Mouse (Mus musculus): ENCODE data around the gene Cbx8. TPM values are rescaled to one million over a fixed set of nuclear protein-coding genes. Genes with fewer than 3 reads are reported as not detected.

The Cbx8 gene
- polyA plus RNA-seq, 1 experiment from 2014 or later = 4.0 TPM

- peaks cover 26% of the 10 kb centered on the region; the same call in 1 of the 2 replicates for H3K79me2 ChIP-seq (ENCODE audit: inconsistent target)
- no peak overlapping the region for H3K4me3 ChIP-seq (ENCODE audit: inconsistent target)
- 66% methylated on average over 20 of the region's 20 CpGs for WGBS (ENCODE audit: missing documents)
- H3K27ac ChIP-seq = no peak overlapping the region
- H3K36me3 ChIP-seq (ENCODE audit: inconsistent target) = peaks cover 16% of the 10 kb centered on the region; the same call in 1 of the 2 replicates
Observed at GRCm38 (mm10) chr11:119082638-119083599, 42.1 kb upstream of the Cbx8 start.

GRCm38 (mm10) chr11:119081839-119082637 is 41.3 kb upstream of the Cbx8 start:
- Histone ChIP-seq H3K4me3 (ENCODE audit: inconsistent target) (no peak overlapping the region), H3K79me2 (ENCODE audit: inconsistent target) (peaks cover 26% of the 10 kb centered on the region; the same call in 1 of the 2 replicates), H3K36me3 (ENCODE audit: inconsistent target) (peaks cover 16% of the 10 kb centered on the region; the same call in 1 of the 2 replicates), H3K27ac (no peak overlapping the region)
- WGBS (ENCODE audit: missing documents) = 76% methylated on average over 20 of the region's 21 CpGs

GRCm38 (mm10) chr11:119081148-119081838 is 40.5 kb upstream of the Cbx8 start:
- peaks cover 26% of the 10 kb centered on the region; the same call in 1 of the 2 replicates for H3K79me2 ChIP-seq (ENCODE audit: inconsistent target)

GRCm38 (mm10) chr11:119080461-119081147 is 39.8 kb upstream of the Cbx8 start:
- Histone ChIP-seq H3K36me3 (ENCODE audit: inconsistent target) (peaks cover 16% of the 10 kb centered on the region; the same call in 1 of the 2 replicates), H3K4me3 (ENCODE audit: inconsistent target) (no peak overlapping the region), H3K27ac (no peak overlapping the region), H3K79me2 (ENCODE audit: inconsistent target) (peaks cover 26% of the 10 kb centered on the region; the same call in 1 of the 2 replicates)
- WGBS (ENCODE audit: missing documents) = 96% methylated on average over 33 of the region's 33 CpGs

More at GRCm38 (mm10) chr11:119081148-119081838, 40.5 kb upstream of the Cbx8 start:
- no peak overlapping the region for H3K4me3 ChIP-seq (ENCODE audit: inconsistent target)
- WGBS (ENCODE audit: missing documents) = 95% methylated on average over 29 of the region's 47 CpGs
- peaks cover 16% of the 10 kb centered on the region; the same call in 1 of the 2 replicates for H3K36me3 ChIP-seq (ENCODE audit: inconsistent target)
- no peak overlapping the region for H3K27ac ChIP-seq

GRCm38 (mm10) chr11:119079445-119079837 is 38.7 kb upstream of the Cbx8 start:
- peaks cover 16% of the 10 kb centered on the region; the same call in 1 of the 2 replicates for H3K36me3 ChIP-seq (ENCODE audit: inconsistent target)
- H3K27ac ChIP-seq = no peak overlapping the region
- WGBS (ENCODE audit: missing documents) = 87% methylated on average over 7 of the region's 7 CpGs
- H3K79me2 ChIP-seq (ENCODE audit: inconsistent target) = peaks cover 19% of the 10 kb centered on the region; the same call in 1 of the 2 replicates
- no peak overlapping the region for H3K4me3 ChIP-seq (ENCODE audit: inconsistent target)

GRCm38 (mm10) chr11:119078691-119079444 is 38.1 kb upstream of the Cbx8 start:
- Histone ChIP-seq H3K27ac (no peak overlapping the region), H3K79me2 (ENCODE audit: inconsistent target) (peaks cover 13% of the 10 kb centered on the region; the same call in 1 of the 2 replicates), H3K36me3 (ENCODE audit: inconsistent target) (peaks cover 16% of the 10 kb centered on the region; the same call in 1 of the 2 replicates), H3K4me3 (ENCODE audit: inconsistent target) (no peak overlapping the region)
- WGBS (ENCODE audit: missing documents) = 75% methylated on average over 18 of the region's 27 CpGs

- H3K4me3 ChIP-seq (ENCODE audit: inconsistent target) = no peak overlapping the region
- 90% methylated on average over 4 of the region's 4 CpGs for WGBS (ENCODE audit: missing documents)
- no peak overlapping the region for H3K27ac ChIP-seq
- H3K36me3 ChIP-seq (ENCODE audit: inconsistent target) = peaks cover 16% of the 10 kb centered on the region; the same call in 1 of the 2 replicates
- H3K79me2 ChIP-seq (ENCODE audit: inconsistent target) = peaks cover 3% of the 10 kb centered on the region; the same call in 1 of the 2 replicates
Observed at GRCm38 (mm10) chr11:119077755-119078154, 37.0 kb upstream of the Cbx8 start.

- H3K4me3 ChIP-seq (ENCODE audit: inconsistent target) = no peak overlapping the region
- H3K36me3 ChIP-seq (ENCODE audit: inconsistent target) = peaks cover 16% of the 10 kb centered on the region; the same call in 1 of the 2 replicates
- no peak overlapping the region for H3K27ac ChIP-seq
- no peaks in the 10 kb centered on the region; the same call in 1 of the 2 replicates for H3K79me2 ChIP-seq (ENCODE audit: inconsistent target)
- 27% methylated on average over 5 of the region's 5 CpGs for WGBS (ENCODE audit: missing documents)
Observed at GRCm38 (mm10) chr11:119075805-119076204, 35.0 kb upstream of the Cbx8 start.

- Histone ChIP-seq H3K4me3 (ENCODE audit: inconsistent target) (no peak overlapping the region), H3K27ac (no peak overlapping the region), H3K36me3 (ENCODE audit: inconsistent target) (no peaks in the 10 kb centered on the region), H3K79me2 (ENCODE audit: inconsistent target) (no peaks in the 10 kb centered on the region)
- 92% methylated on average over 6 of the region's 6 CpGs for WGBS (ENCODE audit: missing documents)
Observed at GRCm38 (mm10) chr11:119073876-119074433, 33.2 kb upstream of the Cbx8 start.

- WGBS (ENCODE audit: missing documents) = 91% methylated on average over 6 of the region's 6 CpGs
- no peak overlapping the region for H3K4me3 ChIP-seq (ENCODE audit: inconsistent target)
Observed at GRCm38 (mm10) chr11:119072986-119073385, 32.2 kb upstream of the Cbx8 start.

GRCm38 (mm10) chr11:119072239-119072638 is 31.5 kb upstream of the Cbx8 start:
- Histone ChIP-seq H3K36me3 (ENCODE audit: inconsistent target) (no peaks in the 10 kb centered on the region), H3K4me3 (ENCODE audit: inconsistent target) (no peak overlapping the region), H3K27ac (no peak overlapping the region), H3K79me2 (ENCODE audit: inconsistent target) (no peaks in the 10 kb centered on the region)
- 77% methylated on average over 7 of the region's 7 CpGs for WGBS (ENCODE audit: missing documents)

More at GRCm38 (mm10) chr11:119072986-119073385, 32.2 kb upstream of the Cbx8 start:
- Histone ChIP-seq H3K27ac (no peak overlapping the region), H3K36me3 (ENCODE audit: inconsistent target) (no peaks in the 10 kb centered on the region), H3K79me2 (ENCODE audit: inconsistent target) (no peaks in the 10 kb centered on the region)

GRCm38 (mm10) chr11:119066841-119067240 is 26.1 kb upstream of the Cbx8 start:
- no peak overlapping the region for H3K27ac ChIP-seq
- no peaks in the 10 kb centered on the region for H3K36me3 ChIP-seq (ENCODE audit: inconsistent target)
- H3K4me3 ChIP-seq (ENCODE audit: inconsistent target) = no peak overlapping the region
- no peaks in the 10 kb centered on the region for H3K79me2 ChIP-seq (ENCODE audit: inconsistent target)
- 88% methylated on average over 8 of the region's 8 CpGs for whole genome bisulfite sequencing (ENCODE audit: missing documents)
